Mouse (Mus musculus) CH12F3 (cell line): Measurements from ENCODE around the gene Tex48.

Source experiments
- in situ Hi-C: fragments of 300-500 bp; cut with MboI; formaldehyde crosslinking; loops from 2 replicates; pipeline ENCODE4 v1.14.3; 2020; ENCODE audit warnings: low sequenced_read_pairs

Tex48 gene

GRCm38 (mm10) chr4:63557124-63558059 is 64.8 kb downstream of the Tex48 start:
- in situ Hi-C loops: no loop called here
